Mouse (Mus musculus): Measurements from ENCODE around the gene Fam222b.

Fam222b gene

DNA sequence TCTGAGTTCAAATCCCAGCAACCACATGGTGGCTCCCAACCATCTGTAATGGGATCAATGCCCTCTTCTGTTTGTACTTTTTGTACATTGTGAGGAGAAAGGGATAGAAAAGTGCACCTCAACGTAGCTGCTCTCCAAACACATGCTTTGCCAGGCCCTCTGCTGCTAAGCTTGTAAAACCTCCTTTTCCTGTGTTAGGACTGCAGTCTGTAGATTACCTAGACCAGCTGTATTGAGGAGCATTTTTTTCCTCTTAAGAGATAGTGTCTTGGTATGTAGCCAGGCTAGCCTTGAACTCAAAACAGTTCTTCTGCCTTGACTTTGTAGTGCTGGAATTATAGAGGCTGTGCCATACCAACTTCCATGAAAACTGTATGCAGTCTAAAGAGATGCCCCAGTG lies 41.7 kb downstream of the Fam222b start:
- DNase-seq (ENCODE audit: low spot score in 2 of 2) = no peak

DNA sequence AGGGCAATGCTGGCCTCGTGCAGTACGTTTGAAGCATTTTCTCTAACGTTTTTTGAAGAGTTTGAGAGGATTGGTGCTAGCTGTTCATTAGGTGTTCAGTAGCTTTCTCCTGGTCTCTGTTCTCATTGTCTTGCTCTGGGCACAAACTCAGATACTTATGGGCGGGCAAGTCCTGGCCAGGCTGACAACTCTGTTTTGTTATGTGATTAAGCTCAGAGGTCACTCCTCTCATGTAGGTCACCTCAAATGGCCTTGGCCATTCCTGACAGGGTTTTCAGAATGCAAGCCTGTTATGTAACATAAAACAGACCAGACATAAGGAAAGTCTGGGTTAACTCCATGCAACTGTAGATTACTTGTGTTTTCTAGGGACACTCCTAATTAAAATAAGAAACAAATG lies 43.1 kb downstream of the Fam222b start:
- DNase-seq (ENCODE audit: low spot score in 2 of 2) = no peak

DNA sequence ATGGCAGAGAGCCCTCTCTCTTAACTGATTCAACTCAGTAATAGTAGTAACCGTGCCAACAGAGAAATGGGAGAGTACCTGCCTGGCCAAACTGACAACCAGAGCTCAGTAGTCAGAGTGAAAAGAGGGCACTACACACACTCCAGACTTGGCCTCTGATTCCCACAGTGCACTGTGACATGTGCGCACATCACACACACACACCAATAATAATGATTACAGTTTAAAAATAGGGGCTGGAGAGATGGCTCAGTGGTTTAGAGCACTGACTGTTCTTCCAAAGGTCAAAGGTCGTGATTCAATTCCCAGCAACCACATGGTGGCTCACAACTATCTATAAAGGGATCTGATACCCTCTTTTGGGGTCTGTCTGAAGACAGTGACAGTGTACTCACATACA lies 43.6 kb downstream of the Fam222b start:
- no peak for DNase-seq (ENCODE audit: low spot score in 2 of 2)

- DNase-seq (ENCODE audit: low spot score in 2 of 2) = no peak
Measured at GRCm38 (mm10) chr11:78140665-78141064, 46.2 kb downstream of the Fam222b start.

- no peak for DNase-seq (ENCODE audit: low spot score in 2 of 2)
Measured at GRCm38 (mm10) chr11:78143520-78143919, 49.1 kb downstream of the Fam222b start.

- no peak for DNase-seq (ENCODE audit: low spot score in 2 of 2)
Measured at GRCm38 (mm10) chr11:78146168-78146567, 51.7 kb downstream of the Fam222b start.

GRCm38 (mm10) chr11:78146707-78147543 lies 52.5 kb downstream of the Fam222b start:
- no peak for DNase-seq (ENCODE audit: low spot score in 2 of 2)

DNA sequence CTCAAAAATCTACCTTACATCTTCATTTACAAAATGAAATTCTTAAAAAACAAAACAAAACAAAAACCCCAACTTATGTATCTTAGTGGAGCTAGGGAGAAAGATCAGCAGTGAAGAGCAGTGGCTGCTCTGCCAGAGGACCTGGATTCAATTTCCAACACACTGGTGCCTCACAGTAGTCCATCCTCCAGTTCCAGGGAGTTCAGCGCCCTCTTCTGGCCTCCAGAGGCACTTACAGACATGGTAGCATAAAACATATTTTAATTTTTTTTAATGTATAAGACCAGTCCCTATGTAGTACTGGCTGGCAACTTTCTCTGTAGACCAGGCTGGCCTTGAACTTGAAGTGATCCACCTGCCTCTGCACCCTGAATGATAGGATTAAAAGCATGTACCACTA lies 56.7 kb downstream of the Fam222b start:
- peak in 1 of 2 experiments; percentile 70 for DNase-seq (ENCODE audit: low spot score in 2 of 2)

- peak in 1 of 2 experiments; percentile 25 for DNase-seq (ENCODE audit: low spot score in 2 of 2)
Measured at GRCm38 (mm10) chr11:78152299-78153231, 58.1 kb downstream of the Fam222b start.

- no peak for DNase-seq (ENCODE audit: low spot score in 2 of 2)
Measured at GRCm38 (mm10) chr11:78153778-78154177, 59.3 kb downstream of the Fam222b start.

- no peak for DNase-seq (ENCODE audit: low spot score in 2 of 2)
Measured at GRCm38 (mm10) chr11:78155674-78156073, 61.2 kb downstream of the Fam222b start.

GRCm38 (mm10) chr11:78156156-78156699 lies 61.8 kb downstream of the Fam222b start:
- no peak for DNase-seq (ENCODE audit: low spot score in 2 of 2)

DNA sequence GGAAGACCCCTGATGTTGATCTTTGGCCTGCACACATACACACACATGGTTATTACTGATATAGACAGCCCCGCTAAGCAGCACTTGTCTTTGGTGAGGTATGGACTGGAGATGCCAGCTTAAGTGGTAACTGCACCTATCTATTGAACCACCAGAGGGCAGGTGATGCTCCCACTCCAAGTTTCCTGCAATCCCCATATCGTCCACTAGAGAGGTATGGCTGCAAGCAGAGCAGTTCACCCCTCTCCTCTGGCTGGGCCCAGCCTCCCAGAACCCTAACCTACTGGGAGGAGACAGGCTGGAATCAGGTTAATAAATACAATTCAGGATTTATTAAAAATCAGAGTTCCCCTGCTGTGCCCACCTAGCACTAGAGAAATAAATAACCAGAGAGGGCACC lies 64.6 kb downstream of the Fam222b start:
- DNase-seq (ENCODE audit: low spot score in 2 of 2) = peak; percentile 69 to 84

GRCm38 (mm10) chr11:78159557-78159956 lies 65.1 kb downstream of the Fam222b start:
- DNase-seq (ENCODE audit: low spot score in 2 of 2) = no peak

DNA sequence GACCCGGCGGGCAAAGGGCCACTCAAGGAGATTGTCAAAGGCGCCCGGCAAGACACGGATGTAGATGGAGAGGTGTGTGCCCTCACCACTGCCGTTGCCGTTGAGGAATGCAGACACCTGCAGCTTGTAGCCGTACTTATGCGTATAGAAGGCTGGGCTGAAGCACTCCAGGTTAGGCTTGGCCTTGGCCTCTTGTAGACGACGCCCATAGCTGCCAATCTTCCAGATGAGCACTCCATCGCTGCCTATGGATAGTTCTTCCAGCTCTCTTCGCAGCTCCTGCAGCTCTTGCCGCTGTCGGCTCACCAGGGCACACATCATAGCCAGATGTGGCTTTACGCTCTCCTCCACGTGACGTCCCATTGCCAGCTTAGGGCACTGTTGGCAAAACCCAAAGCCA lies 65.7 kb downstream of the Fam222b start:
- DNase-seq (ENCODE audit: low spot score in 2 of 2) = peak in 1 of 2 experiments; percentile 21

- DNase-seq (ENCODE audit: low spot score in 2 of 2) = no peak
Measured at GRCm38 (mm10) chr11:78160675-78161074, 66.2 kb downstream of the Fam222b start.

- no peak for DNase-seq (ENCODE audit: low spot score in 2 of 2)
Measured at GRCm38 (mm10) chr11:78161169-78161568, 66.7 kb downstream of the Fam222b start.

- DNase-seq (ENCODE audit: low spot score in 2 of 2) = no peak
Measured at GRCm38 (mm10) chr11:78161968-78162367, 67.5 kb downstream of the Fam222b start.

DNA sequence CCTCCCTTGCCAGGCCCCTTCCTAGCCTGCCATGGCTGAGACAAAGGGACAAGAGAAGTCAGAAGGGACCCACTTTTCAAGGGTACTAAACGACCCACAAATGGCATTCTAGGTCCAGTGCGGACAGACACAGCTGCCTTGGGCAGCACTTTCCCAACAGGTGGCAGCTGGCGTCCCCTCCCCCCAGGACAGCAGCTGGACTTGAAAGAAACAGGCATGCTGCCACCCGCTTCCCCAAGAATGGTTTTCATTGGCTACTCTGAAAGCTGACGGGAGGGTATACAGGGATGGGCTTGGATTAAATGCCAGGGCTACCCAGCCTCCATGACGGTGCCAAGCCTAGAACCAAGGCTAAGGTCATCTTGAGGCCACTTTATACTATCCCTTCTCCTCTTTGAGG lies 68.0 kb downstream of the Fam222b start:
- peak; percentile 27 to 28 for DNase-seq (ENCODE audit: low spot score in 2 of 2)

DNA sequence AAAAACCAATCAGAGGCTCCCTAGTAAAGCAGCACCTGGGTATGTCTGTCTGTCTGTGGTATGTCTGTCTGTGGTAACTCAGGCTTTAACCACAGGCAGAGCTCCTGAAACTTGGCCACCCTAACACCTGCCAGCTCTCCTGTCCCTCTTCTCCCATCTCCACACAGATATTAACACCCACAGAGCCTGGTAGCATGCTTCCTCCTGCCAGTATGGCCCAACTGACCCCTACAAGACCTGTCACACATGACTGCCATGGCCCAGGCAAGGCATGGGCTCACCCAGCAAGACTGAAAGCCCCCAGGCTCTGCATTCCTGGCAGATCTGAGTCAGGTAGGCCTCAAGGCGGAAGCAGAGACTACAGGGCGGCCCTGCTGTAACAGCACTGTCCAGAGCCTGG lies 68.6 kb downstream of the Fam222b start:
- peak in 1 of 2 experiments; percentile 17 for DNase-seq (ENCODE audit: low spot score in 2 of 2)

DNA sequence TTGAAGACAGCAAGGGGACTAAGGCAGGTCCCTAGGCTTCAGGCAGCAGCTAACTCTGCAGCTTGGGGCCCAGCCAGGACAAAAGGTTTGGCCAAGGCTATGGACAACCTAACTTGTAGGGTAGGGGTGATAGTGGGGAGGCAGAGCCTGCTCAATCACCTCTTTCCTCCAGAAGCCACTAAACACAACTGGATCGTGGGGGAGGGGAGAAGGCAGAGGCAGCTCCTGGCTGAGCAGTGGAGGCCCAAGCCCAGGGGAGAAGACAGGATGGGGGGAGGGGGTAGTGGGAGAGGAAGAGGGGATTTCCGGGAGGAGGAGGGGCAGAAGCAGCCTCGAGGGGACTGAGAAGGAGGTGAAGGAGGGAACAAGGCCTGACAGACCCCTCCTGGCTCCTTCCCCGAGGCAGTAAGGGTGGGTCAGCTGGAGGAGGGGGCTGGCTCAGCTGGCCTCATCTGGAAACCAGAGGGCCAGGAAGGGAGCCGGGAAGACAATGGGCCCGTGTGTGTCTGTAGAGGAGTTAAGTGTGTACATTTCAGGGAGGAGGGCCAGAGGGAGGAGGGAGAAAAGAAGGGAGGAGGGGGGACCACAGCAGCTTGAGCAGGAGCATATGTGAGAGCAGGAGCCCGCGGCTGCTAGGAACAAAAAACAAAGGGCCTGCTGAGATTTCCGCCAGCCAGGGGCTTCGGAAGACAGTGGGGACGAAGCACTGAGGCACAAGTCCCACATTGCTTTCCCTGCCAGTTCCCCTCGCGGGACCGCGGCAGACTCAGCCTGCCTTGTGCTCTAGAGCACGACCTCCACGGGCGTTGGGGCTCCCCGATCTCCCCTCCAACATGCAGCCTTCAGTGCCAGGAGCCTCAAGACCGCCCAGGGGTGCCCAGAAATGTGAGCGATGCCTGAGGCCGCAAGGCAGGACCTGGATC lies 69.5 kb downstream of the Fam222b start:
- peak; percentile 56 to 67 for DNase-seq (ENCODE audit: low spot score in 2 of 2)
